Mouse (Mus musculus) hindbrain, embryonic 14.5 days (tissue): ENCODE measurements around the gene Wnt1. TPM values are rescaled to one million over a fixed set of nuclear protein-coding genes. Genes with fewer than 3 reads are reported as not detected.
A peak's percentile ranks its signal among the peaks of the same experiment; 100 is the strongest.
"Not testable (repeated sequence)": the region's sequence is repeated elsewhere in the genome, so short reads cannot be mapped to it uniquely, and the experiment has no call there.

ENCODE experiments used
- ATAC-seq: fragments of 200-750 bp; cut with Nextera tagmentation; 2 replicates; pipeline ENCODE4 v1.8.0; 2017; ENCODE audit warnings: moderate number of reproducible peaks, mild to moderate bottlenecking, moderate TSS enrichment, moderate library complexity; ENCODE audit not compliant: low FRiP score
- DNase-seq: peaks from one replicate; pipeline ENCODE4 v3.0.0-alpha.2; 2015; ENCODE audit warnings: low spot score
- H3K27ac ChIP-seq: fragments of 300-500 bp; sonication (generic); 2 replicates; pipeline ENCODE4 v1.5.1; 2014; ENCODE audit warnings: mild to moderate bottlenecking, moderate library complexity
- H3K27me3 ChIP-seq: fragments of 300-500 bp; sonication (generic); 2 replicates; pipeline ENCODE4 v1.6.1; 2014; ENCODE audit warnings: mild to moderate bottlenecking, low read length, mixed read lengths; ENCODE audit not compliant: control insufficient read depth, insufficient read depth
- H3K36me3 ChIP-seq: fragments of 300-500 bp; sonication (generic); replicated peaks from 2 replicates; pipeline ENCODE4 v1.6.1; 2014; ENCODE audit not compliant: control insufficient read depth, insufficient read depth
- H3K4me1 ChIP-seq: fragments of 300-500 bp; sonication (generic); replicated peaks from 2 replicates; pipeline ENCODE4 v1.6.1; 2014; ENCODE audit warnings: antibody characterized with exemption, low read length, mixed read lengths; ENCODE audit not compliant: control insufficient read depth, insufficient read depth
- H3K4me2 ChIP-seq: fragments of 300-500 bp; sonication (generic); replicated peaks from 2 replicates; pipeline ENCODE4 v1.6.1; 2014; ENCODE audit warnings: mild to moderate bottlenecking, moderate library complexity
- H3K4me3 ChIP-seq: fragments of 300-500 bp; sonication (generic); replicated peaks from 2 replicates; pipeline ENCODE4 v1.5.1; 2014; ENCODE audit warnings: mild to moderate bottlenecking, low read length
- H3K9ac ChIP-seq: fragments of 300-500 bp; sonication (generic); 2 replicates; pipeline ENCODE4 v1.6.1; 2014
- H3K9me3 ChIP-seq: fragments of 300-500 bp; sonication (generic); 2 replicates; pipeline ENCODE4 v1.6.1; 2016; ENCODE audit warnings: low read length; ENCODE audit not compliant: control insufficient read depth
- WGBS: fragments of 180-500 bp; shearing (Covaris S2); extraction: QIAGEN DNeasy Blood & Tissue Kit; methylation state at CpG from one replicate; pipeline ENCODE4 v1.1.7; 2014; 5-methylcytosine and 5-hydroxymethylcytosine counted together
- polyA plus RNA-seq: library from polyadenylated mRNA; unstranded; fragments of >200 nt; fragmentation: Nextera tagmentation; extraction: Ambion mirVana; gene quantifications from 2 replicates; pipeline ENCODE4 v1.2.1, GENCODE M21; 2014

The Wnt1 gene
- polyA plus RNA-seq, 1 experiment from 2014 or later: 2.1 TPM

DNA sequence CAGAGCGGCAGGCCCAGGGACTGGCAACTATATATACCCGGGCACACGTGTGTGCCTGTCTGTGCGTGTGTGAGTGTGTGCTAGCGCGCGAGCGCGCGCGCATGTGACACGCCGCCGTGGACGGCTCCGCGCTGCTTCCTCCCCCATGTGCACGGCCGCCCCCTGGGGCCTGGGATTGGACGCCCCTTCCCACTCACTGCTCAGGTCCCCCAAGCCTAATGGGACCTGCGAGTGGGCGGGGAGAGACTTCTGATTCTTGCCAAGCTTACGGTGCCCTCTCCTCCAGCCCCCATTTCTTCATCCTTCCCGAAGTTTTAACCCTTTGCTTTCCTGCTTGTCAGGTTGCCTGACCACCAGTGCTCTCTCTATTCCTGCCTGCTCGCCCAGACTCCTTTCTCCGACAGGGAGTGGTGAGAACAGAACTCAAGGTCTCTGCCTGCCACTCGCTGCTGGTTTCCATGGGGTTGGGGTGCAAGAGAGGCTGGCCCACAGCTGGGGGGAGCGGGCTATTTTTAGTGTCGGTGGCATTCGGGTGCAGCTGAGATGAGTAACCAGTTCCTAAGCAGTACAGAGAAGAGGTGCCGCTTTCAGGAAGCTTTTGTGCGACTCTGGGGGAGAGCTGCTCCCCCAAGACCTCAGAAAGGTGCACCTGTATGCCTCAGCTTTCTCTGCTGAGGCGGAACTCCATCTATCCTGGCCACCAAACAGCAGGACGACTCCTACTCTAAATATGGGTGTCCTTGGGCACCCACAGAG is 18.4 kb downstream of the Wnt1 start:
- H3K27ac ChIP-seq: no peak overlapping the region
- peak overlapping the region; percentile 40 for H3K9ac ChIP-seq
- H3K4me2 ChIP-seq: peak overlapping the region; percentile 79
- under 1% methylated on average over 34 of the region's 34 CpGs for WGBS
- H3K36me3 ChIP-seq: peaks cover 14% of the 10 kb centered on the region
- H3K4me1 ChIP-seq: peaks cover 29% of the 10 kb centered on the region
- peak; percentile 58; the same call in 1 of the 2 replicates for ATAC-seq
- no peaks in the 10 kb centered on the region for H3K9me3 ChIP-seq
- peak overlapping the region; percentile 44 for H3K4me3 ChIP-seq
- no peak for DNase-seq
- H3K27me3 ChIP-seq: peaks cover 79% of the 10 kb centered on the region

DNA sequence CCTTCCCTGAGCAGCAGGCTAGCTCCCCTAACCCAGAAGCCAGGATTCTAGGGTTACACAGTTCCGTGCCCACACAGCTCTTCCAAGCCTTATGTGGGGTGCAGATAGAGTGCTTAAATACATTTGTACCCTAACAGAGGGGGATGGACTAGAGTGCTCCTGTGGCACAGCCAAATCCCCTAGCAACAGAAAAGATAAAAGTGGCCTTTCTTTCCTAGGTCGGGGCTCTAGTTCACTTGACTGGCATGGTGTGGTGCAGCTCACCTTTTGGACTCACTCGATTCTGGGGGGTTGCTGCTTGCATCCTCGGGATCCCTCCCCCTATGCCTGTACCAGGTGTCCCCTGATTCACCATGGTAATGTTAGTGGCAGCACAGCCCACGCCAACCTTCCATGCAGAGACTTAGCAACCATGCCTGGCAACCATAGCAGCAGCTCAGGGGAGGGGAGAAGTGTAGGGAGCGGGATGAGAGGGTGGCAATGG is 19.0 kb downstream of the Wnt1 start:
- DNase-seq: no peak

DNA sequence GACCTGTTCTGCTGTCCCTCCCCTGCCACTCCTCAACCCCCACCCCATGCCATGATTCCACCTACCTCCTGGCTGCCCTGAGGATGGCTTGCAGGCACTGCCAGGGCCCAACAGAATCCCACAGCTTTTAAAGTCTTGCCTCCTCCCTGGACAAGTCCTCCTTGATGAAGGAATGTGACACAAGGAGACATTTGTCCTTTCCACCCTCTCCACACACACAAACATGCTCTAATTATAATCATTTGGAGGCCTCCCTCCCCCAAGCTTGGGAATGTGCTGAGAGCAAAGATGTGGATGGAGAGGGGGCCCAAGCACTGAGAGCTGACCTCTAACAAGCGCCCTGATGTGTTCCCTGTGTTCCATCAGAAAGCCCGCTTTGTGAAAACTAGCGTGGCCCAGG is 19.7 kb downstream of the Wnt1 start, which contains the start of gene Ddn:
Gene Ddn, minus strand, starts transcription at position 101 of the 400 bp plus-strand sequence.
- Histone ChIP-seq H3K4me1 (peaks cover 29% of the 10 kb centered on the region), H3K9me3 (no peaks in the 10 kb centered on the region), H3K36me3 (peaks cover 26% of the 10 kb centered on the region), H3K4me2 (peak within 1 kb of the TSS; percentile 79), H3K27ac (no peak within 1 kb of the TSS), H3K27me3 (peaks cover 67% of the 10 kb centered on the region), H3K4me3 (peak within 1 kb of the TSS; percentile 44; the same call in 1 of the 2 replicates), H3K9ac (peak within 1 kb of the TSS; percentile 40)
- ATAC-seq (no peak), DNase-seq (no peak)
- WGBS: 39% methylated on average over 3 of the region's 3 CpGs

More for the DNA sequence above, 19.0 kb downstream of the Wnt1 start:
- peaks cover 20% of the 10 kb centered on the region for H3K36me3 ChIP-seq
- no peaks in the 10 kb centered on the region for H3K9me3 ChIP-seq
- ATAC-seq: no peak
- H3K4me1 ChIP-seq: peaks cover 29% of the 10 kb centered on the region
- H3K4me3 ChIP-seq: peak overlapping the region; percentile 44; the same call in 1 of the 2 replicates
- peaks cover 72% of the 10 kb centered on the region for H3K27me3 ChIP-seq
- WGBS: 7% methylated on average over 6 of the region's 6 CpGs
- no peak overlapping the region for H3K27ac ChIP-seq
- peak overlapping the region; percentile 40; the same call in 1 of the 2 replicates for H3K9ac ChIP-seq
- peak overlapping the region; percentile 79 for H3K4me2 ChIP-seq

DNA sequence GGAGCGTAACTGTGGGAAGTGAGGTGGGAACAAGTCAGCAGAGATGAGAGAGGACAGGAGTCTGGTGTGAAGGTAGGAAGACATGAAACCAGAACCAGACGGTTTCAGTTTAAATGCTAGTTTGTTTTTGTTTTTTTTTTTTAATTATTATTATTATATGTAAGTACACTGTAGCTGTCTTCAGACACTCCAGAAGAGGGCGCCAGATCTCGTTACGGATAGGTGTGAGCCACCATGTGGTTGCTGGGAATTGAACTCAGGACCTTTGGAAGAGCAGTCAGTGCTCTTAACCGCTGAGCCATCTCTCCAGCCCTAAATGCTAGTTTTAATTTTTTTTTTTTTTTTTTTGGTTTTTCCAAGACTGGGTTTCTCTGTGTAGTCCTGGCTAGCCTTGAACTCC is 20.6 kb downstream of the Wnt1 start:
- not testable (repeated sequence) for H3K4me3 ChIP-seq, H3K9ac ChIP-seq, H3K9me3 ChIP-seq, DNase-seq, H3K4me2 ChIP-seq, ATAC-seq, H3K27ac ChIP-seq
- 75% methylated on average over 6 of the region's 6 CpGs for WGBS
- Histone ChIP-seq H3K4me1 (peaks cover 24% of the 10 kb centered on the region), H3K36me3 (peaks cover 29% of the 10 kb centered on the region), H3K27me3 (peaks cover 59% of the 10 kb centered on the region)

DNA sequence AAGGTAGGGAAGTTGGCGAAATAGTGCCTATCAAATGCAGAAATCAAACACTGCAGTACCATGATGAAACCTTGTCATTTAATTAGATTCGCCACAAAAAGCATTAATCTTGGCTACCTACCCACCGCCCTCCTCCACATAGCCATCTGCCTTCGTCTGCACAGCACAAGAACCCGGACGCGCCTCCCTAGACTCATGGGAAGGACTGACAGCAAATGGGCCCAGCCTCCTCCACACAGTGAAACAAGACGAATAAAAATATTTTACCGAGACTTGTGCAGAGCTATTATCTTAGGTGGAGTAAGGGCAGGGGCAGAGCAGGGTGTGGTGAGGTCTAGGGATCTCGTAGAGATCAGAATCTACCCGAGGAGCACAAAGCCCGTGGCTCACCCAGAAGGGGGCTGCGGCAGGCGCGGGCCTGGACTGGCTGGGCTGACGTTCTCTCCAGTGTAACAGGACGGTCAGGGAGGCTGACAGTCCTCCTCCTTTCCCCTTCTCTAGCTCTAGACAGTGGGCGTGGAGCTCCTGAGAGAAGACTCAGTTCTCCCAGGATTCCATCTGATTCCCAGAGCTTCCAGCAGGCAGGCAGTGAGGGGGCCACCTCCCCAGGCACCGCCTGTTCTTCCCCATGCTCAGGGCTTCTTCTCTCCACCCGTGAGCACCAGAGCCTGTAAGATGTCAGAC is 23.2 kb downstream of the Wnt1 start:
- Histone ChIP-seq H3K27me3 (peaks cover 32% of the 10 kb centered on the region), H3K4me1 (peaks cover 10% of the 10 kb centered on the region; the same call in 1 of the 2 replicates), H3K27ac (no peak overlapping the region), H3K9ac (no peak overlapping the region), H3K4me3 (no peak overlapping the region), H3K9me3 (no peaks in the 10 kb centered on the region), H3K4me2 (no peak overlapping the region), H3K36me3 (peaks cover 36% of the 10 kb centered on the region)
- ATAC-seq (no peak), DNase-seq (no peak)
- 80% methylated on average over 20 of the region's 20 CpGs for WGBS

DNA sequence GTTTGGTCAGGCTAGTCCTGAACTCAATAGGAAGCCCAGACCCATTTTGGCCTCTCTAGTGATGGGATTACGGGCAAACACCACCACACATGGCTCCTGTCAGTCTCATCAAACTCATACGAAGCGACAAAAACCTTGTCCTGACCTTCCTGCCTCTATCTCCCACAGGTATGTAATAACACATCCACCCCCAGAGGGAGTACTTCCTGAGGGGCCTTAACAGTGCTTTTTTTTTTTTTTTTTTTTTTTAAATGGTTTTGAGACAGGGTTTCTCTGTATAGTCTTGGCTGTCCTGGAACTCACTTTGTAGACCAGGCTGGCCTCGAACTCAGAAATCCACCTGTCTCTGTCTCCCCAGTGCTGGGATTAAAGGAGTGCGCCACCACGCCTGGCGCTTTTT is 28.5 kb downstream of the Wnt1 start:
- Histone ChIP-seq H3K4me3 (no peak overlapping the region), H3K36me3 (peaks cover 51% of the 10 kb centered on the region), H3K4me1 (no peaks in the 10 kb centered on the region), H3K27ac (no peak overlapping the region), H3K9ac (no peak overlapping the region), H3K27me3 (no peaks in the 10 kb centered on the region), H3K9me3 (no peaks in the 10 kb centered on the region), H3K4me2 (no peak overlapping the region)
- 92% methylated on average over 7 of the region's 7 CpGs for WGBS
- DNase-seq: no peak
- ATAC-seq: no peak

DNA sequence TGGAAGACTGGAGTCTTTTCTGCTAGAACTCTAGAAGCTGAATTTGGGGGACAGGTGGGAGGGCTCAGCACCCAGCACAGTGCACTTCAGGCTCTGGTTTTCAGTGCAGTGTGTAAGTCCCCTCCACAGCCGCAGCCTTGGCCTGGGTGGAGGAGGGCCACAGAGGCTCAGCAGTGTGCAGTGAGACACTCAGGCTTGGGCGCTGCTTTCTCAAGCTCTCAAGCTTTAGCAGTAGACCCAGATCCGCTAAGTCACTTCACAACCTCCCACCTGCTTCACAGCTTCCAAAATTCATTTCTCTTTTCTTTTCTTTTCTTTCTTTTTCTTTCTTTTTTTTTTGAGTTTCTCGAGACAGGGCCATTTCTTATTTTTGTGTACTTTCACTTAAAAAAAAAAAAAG is 31.3 kb downstream of the Wnt1 start:
- Histone ChIP-seq H3K4me3 (no peak overlapping the region), H3K9ac (no peak overlapping the region), H3K36me3 (peaks cover 44% of the 10 kb centered on the region), H3K4me1 (no peaks in the 10 kb centered on the region), H3K27ac (no peak overlapping the region), H3K27me3 (no peaks in the 10 kb centered on the region), H3K9me3 (no peaks in the 10 kb centered on the region), H3K4me2 (no peak overlapping the region)
- DNase-seq (no peak), ATAC-seq (no peak)
- 89% methylated on average over 4 of the region's 4 CpGs for WGBS

DNA sequence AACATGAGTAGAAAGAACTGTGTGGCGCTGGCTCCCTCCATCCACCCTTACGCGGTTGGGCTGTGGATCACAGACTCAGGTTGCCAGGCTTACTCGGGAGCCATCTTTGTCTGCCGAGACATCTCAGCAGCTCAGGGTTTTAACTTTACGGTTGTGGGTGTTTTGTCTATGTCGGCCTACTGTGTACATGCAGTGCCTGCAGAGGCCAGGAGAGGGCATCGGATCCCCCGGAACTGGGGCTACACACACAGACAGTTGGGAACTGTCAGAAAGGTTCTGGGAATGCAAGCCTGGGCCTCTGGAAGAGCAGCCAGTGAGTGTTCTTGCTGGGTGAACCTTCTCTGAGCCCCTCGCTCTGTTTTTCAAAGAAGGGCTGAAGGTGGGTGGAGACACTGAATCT is 31.7 kb downstream of the Wnt1 start:
- Histone ChIP-seq H3K36me3 (peaks cover 44% of the 10 kb centered on the region), H3K27ac (no peak overlapping the region), H3K27me3 (no peaks in the 10 kb centered on the region), H3K9me3 (no peaks in the 10 kb centered on the region), H3K4me3 (no peak overlapping the region), H3K4me2 (no peak overlapping the region), H3K9ac (no peak overlapping the region), H3K4me1 (no peaks in the 10 kb centered on the region)
- WGBS: 28% methylated on average over 10 of the region's 10 CpGs
- DNase-seq: no peak
- no peak for ATAC-seq

DNA sequence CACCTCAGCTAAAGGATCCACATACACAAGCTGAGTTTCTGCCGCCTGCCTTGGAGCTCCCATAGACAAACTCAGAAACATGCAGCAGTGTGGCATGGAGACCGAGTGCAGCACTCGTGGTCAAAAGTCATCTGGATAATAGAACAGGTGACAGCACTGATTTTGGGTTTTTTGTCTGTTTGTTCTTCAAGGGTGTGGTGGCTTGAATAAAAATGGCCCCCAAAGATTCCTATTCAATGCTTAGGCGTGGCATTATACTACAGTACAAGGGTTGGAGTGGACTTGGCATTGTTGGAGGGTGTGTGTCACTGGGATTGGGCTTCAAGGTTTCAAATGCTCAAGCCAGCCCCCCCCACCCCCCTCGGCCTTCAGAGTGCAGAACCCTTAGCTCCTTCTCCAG is 32.5 kb downstream of the Wnt1 start:
- Histone ChIP-seq H3K9me3 (no peaks in the 10 kb centered on the region), H3K4me3 (no peak overlapping the region), H3K27ac (no peak overlapping the region), H3K4me2 (no peak overlapping the region), H3K36me3 (peaks cover 44% of the 10 kb centered on the region), H3K9ac (no peak overlapping the region), H3K4me1 (no peaks in the 10 kb centered on the region), H3K27me3 (no peaks in the 10 kb centered on the region)
- ATAC-seq: no peak
- WGBS: 94% methylated on average over 5 of the region's 5 CpGs
- no peak for DNase-seq
